Mouse (Mus musculus) stomach, embryonic 15.5 days (tissue): ENCODE results near the gene Gstm1. TPM values are rescaled to one million over a fixed set of nuclear protein-coding genes. Genes with fewer than 3 reads are reported as not detected.
"Not testable (repeated sequence)": the region's sequence is repeated elsewhere in the genome, so short reads cannot be mapped to it uniquely, and the experiment has no call there.

Experiments
- ATAC-seq: fragments of 200-750 bp; cut with Nextera tagmentation; 2 replicates; pipeline ENCODE4 v1.8.0; 2017; ENCODE audit warnings: low read depth, moderate number of reproducible peaks, moderate TSS enrichment; ENCODE audit not compliant: insufficient read depth, low FRiP score
- H3K27ac ChIP-seq: fragments of 300-500 bp; sonication (generic); 2 replicates; pipeline ENCODE4 v1.5.1; 2015; ENCODE audit warnings: mild to moderate bottlenecking, inconsistent platforms
- H3K27me3 ChIP-seq: fragments of 300-500 bp; sonication (generic); replicated peaks from 2 replicates; pipeline ENCODE4 v1.6.1; 2015; ENCODE audit warnings: inconsistent platforms
- H3K36me3 ChIP-seq: fragments of 300-500 bp; sonication (generic); 2 replicates; pipeline ENCODE4 v1.6.1; 2015; ENCODE audit warnings: inconsistent platforms
- H3K4me1 ChIP-seq: fragments of 300-500 bp; sonication (generic); 2 replicates; pipeline ENCODE4 v1.6.1; 2015; ENCODE audit warnings: inconsistent platforms
- H3K4me2 ChIP-seq: fragments of 300-500 bp; sonication (generic); 2 replicates; pipeline ENCODE4 v1.6.1; 2015; ENCODE audit warnings: mild to moderate bottlenecking, inconsistent platforms
- H3K4me3 ChIP-seq: fragments of 300-500 bp; sonication (generic); replicated peaks from 2 replicates; pipeline ENCODE4 v1.5.1; 2015; ENCODE audit warnings: inconsistent platforms
- H3K9ac ChIP-seq: fragments of 300-500 bp; sonication (generic); 2 replicates; pipeline ENCODE4 v1.6.1; 2015; ENCODE audit warnings: inconsistent platforms
- H3K9me3 ChIP-seq: fragments of 300-500 bp; sonication (generic); 2 replicates; pipeline ENCODE4 v1.6.1; 2016; ENCODE audit warnings: inconsistent platforms
- WGBS: fragments of 180-500 bp; shearing (Covaris S2); methylation state at CpG from one replicate; pipeline ENCODE4 v1.1.7; 2015; 5-methylcytosine and 5-hydroxymethylcytosine counted together
- polyA plus RNA-seq: library from polyadenylated mRNA; unstranded; fragments of >200 nt; fragmentation: Nextera tagmentation; extraction: Ambion mirVana; gene quantifications from 2 replicates; pipeline ENCODE4 v1.2.1, GENCODE M21; 2015

Gstm1 gene
- polyA plus RNA-seq, 1 experiment from 2014 or later, result 546 TPM

- Histone ChIP-seq H3K9me3 (no peaks in the 10 kb centered on the region), H3K36me3 (no peaks in the 10 kb centered on the region), H3K27me3 (no peaks in the 10 kb centered on the region), H3K27ac (no peak overlapping the region), H3K4me3 (no peak overlapping the region), H3K9ac (no peak overlapping the region), H3K4me1 (no peaks in the 10 kb centered on the region), H3K4me2 (no peak overlapping the region)
- no peak for ATAC-seq
Observed at GRCm38 (mm10) chr3:108032113-108032512, 14.3 kb upstream of the Gstm1 start.

- 84% methylated on average over 4 of the region's 4 CpGs for WGBS
- H3K4me1 ChIP-seq, result no peaks in the 10 kb centered on the region
- ATAC-seq, result no peak
- no peaks in the 10 kb centered on the region for H3K36me3 ChIP-seq
- H3K27ac ChIP-seq, result no peak overlapping the region
- no peak overlapping the region for H3K9ac ChIP-seq
- H3K4me3 ChIP-seq, result no peak overlapping the region
- no peak overlapping the region for H3K4me2 ChIP-seq
- H3K9me3 ChIP-seq, result no peaks in the 10 kb centered on the region
- H3K27me3 ChIP-seq, result no peaks in the 10 kb centered on the region
Observed at GRCm38 (mm10) chr3:108028641-108029365, 11.0 kb upstream of the Gstm1 start.

DNA sequence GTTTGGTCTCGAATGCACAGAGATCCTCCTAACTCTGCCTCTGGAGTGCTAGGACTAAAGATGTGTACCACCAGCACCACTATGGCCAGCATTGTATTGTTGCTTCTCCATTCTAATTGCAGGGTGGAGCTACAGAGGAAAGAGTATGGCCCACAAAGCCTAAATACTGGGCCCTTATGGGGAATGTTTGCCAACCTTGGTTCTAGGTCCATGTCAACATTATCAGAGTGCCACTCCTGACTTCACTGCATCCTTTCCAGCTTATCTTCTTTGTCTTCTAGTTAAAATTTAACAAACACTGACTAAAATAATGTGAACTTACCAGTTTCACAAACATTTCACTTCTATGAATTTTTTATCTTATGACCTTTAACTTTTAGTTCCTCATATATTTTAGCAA lies 8.8 kb upstream of the Gstm1 start:
- Histone ChIP-seq H3K9ac (no peak overlapping the region), H3K4me1 (no peaks in the 10 kb centered on the region), H3K36me3 (no peaks in the 10 kb centered on the region), H3K27me3 (no peaks in the 10 kb centered on the region), H3K4me3 (no peak overlapping the region), H3K27ac (peak overlapping the region; percentile 77), H3K9me3 (no peaks in the 10 kb centered on the region), H3K4me2 (no peak overlapping the region)
- WGBS, result 58% methylated on average over 1 of the region's 1 CpGs
- peak; percentile 36; the same call in 1 of the 2 replicates for ATAC-seq

DNA sequence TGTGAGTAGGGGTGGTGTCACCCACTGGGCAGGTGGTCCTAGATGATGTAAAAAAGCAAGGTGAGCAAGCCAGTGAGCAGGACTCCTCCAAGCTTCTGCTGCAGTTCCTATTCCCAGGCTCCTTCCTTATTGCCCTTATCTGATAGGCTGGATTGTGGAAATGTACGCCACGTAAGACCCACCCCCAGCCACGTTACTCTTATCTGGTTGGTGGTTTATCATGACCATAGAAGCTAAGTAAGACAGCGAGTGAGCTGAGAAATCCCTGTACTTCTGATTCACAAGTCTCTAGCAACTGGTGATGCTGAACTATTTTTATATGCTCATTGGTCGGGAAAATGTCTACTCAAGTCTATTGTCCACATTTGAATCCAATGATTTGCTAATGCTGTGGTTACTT lies 8.3 kb upstream of the Gstm1 start:
- H3K4me1 ChIP-seq, result no peaks in the 10 kb centered on the region
- no peak overlapping the region for H3K4me2 ChIP-seq
- 67% methylated on average over 5 of the region's 5 CpGs for WGBS
- no peak overlapping the region for H3K9ac ChIP-seq
- ATAC-seq, result peak; percentile 41; the same call in 1 of the 2 replicates
- no peak overlapping the region for H3K4me3 ChIP-seq
- H3K9me3 ChIP-seq, result no peaks in the 10 kb centered on the region
- no peaks in the 10 kb centered on the region for H3K36me3 ChIP-seq
- H3K27ac ChIP-seq, result peak overlapping the region; percentile 77
- H3K27me3 ChIP-seq, result no peaks in the 10 kb centered on the region

GRCm38 (mm10) chr3:108025318-108025717 lies 7.5 kb upstream of the Gstm1 start:
- WGBS, result 37% methylated on average over 4 of the region's 4 CpGs
- Histone ChIP-seq H3K9ac (no peak overlapping the region), H3K27me3 (no peaks in the 10 kb centered on the region), H3K4me1 (no peaks in the 10 kb centered on the region), H3K9me3 (no peaks in the 10 kb centered on the region), H3K4me2 (no peak overlapping the region), H3K4me3 (no peak overlapping the region), H3K36me3 (no peaks in the 10 kb centered on the region), H3K27ac (peak overlapping the region; percentile 77)
- peak; percentile 71; the same call in 1 of the 2 replicates for ATAC-seq

- 50% methylated on average over 6 of the region's 6 CpGs for WGBS
- Histone ChIP-seq H3K4me2 (no peak overlapping the region), H3K27ac (no peak overlapping the region)
Observed at GRCm38 (mm10) chr3:108022650-108023049, 4.9 kb upstream of the Gstm1 start.

GRCm38 (mm10) chr3:108020351-108021022 lies 2.7 kb upstream of the Gstm1 start:
- H3K4me2 ChIP-seq, H3K9me3 ChIP-seq, H3K27me3 ChIP-seq, H3K9ac ChIP-seq, H3K36me3 ChIP-seq, H3K4me3 ChIP-seq, ATAC-seq, H3K27ac ChIP-seq: not testable (repeated sequence)
- WGBS, result 67% methylated on average over 11 of the region's 11 CpGs
- peaks cover 12% of the 10 kb centered on the region; the same call in 1 of the 2 replicates for H3K4me1 ChIP-seq

More at GRCm38 (mm10) chr3:108022650-108023049, 4.9 kb upstream of the Gstm1 start:
- H3K9ac ChIP-seq, result no peak overlapping the region
- H3K27me3 ChIP-seq, result no peaks in the 10 kb centered on the region
- H3K36me3 ChIP-seq, result no peaks in the 10 kb centered on the region
- no peak overlapping the region for H3K4me3 ChIP-seq
- ATAC-seq, result no peak
- H3K4me1 ChIP-seq, result peaks cover 8% of the 10 kb centered on the region; the same call in 1 of the 2 replicates
- H3K9me3 ChIP-seq, result no peaks in the 10 kb centered on the region

DNA sequence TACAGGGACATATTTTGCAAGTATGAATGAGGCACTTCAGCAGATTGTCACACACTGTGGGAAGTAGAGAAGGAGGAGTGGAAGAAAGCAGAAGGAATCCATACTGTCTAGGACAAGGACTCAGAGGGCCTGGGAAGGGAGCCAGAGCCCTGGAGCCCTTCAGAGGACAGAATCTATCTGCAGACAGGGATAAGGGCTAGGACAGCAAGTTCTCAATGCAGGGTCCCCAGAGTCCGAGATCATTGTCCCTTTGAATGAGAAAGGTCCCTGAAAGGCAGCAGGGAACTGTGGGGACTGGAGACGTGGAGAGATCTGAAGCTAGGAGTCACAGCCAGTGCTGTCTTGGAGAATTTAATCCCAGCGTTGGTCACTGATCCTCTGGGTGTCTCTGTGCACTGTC lies 1.5 kb upstream of the Gstm1 start:
- 81% methylated on average over 3 of the region's 3 CpGs for WGBS
- not testable (repeated sequence) for H3K4me3 ChIP-seq

GRCm38 (mm10) chr3:108018190-108018820 lies 532 bp upstream of the Gstm1 start:
- Histone ChIP-seq H3K27ac (peak overlapping the region; percentile 96), H3K4me1 (peaks cover 16% of the 10 kb centered on the region; the same call in 1 of the 2 replicates), H3K9me3 (no peaks in the 10 kb centered on the region), H3K36me3 (no peaks in the 10 kb centered on the region), H3K4me3 (peak overlapping the region; percentile 45), H3K4me2 (peak overlapping the region; percentile 79), H3K27me3 (no peaks in the 10 kb centered on the region), H3K9ac (peak overlapping the region; percentile 34; the same call in 1 of the 2 replicates)
- no peak for ATAC-seq
- 17% methylated on average over 14 of the region's 14 CpGs for WGBS

More for the DNA sequence above, 1.5 kb upstream of the Gstm1 start:
- not testable (repeated sequence) for H3K4me2 ChIP-seq, H3K27me3 ChIP-seq, H3K9me3 ChIP-seq, H3K27ac ChIP-seq, H3K9ac ChIP-seq, ATAC-seq, H3K36me3 ChIP-seq
- peaks cover 12% of the 10 kb centered on the region; the same call in 1 of the 2 replicates for H3K4me1 ChIP-seq

DNA sequence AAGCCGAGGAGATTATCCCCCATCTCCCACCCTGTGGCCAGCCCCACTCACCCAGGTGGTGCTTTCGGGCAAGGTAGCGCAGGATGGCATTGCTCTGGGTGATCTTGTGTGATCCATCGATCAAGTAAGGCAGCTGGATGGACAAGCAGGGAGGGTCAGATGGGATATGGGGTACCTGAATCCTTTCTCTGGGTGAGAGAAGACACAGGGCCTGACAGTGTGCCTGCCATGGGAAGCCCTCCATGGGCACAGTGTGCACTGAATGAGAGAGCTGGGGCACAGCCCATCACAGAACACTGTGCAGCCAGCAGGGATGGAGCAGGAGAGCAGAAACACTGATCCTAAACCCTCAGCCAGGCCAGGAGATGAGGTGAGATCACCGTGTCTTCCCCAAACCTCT lies 1.3 kb downstream of the Gstm1 start:
- not testable (repeated sequence) for H3K27me3 ChIP-seq, H3K36me3 ChIP-seq, H3K9ac ChIP-seq, ATAC-seq, H3K27ac ChIP-seq, H3K9me3 ChIP-seq
- Histone ChIP-seq H3K4me2 (peak overlapping the region; percentile 79), H3K4me1 (peaks cover 16% of the 10 kb centered on the region; the same call in 1 of the 2 replicates), H3K4me3 (peak overlapping the region; percentile 45)
- 83% methylated on average over 5 of the region's 5 CpGs for WGBS

- H3K9me3 ChIP-seq, result no peaks in the 10 kb centered on the region
- no peaks in the 10 kb centered on the region for H3K27me3 ChIP-seq
- H3K36me3 ChIP-seq, result no peaks in the 10 kb centered on the region
- no peak overlapping the region for H3K27ac ChIP-seq
- no peak for ATAC-seq
- no peak overlapping the region for H3K4me3 ChIP-seq
- 90% methylated on average over 2 of the region's 2 CpGs for WGBS
- peaks cover 16% of the 10 kb centered on the region; the same call in 1 of the 2 replicates for H3K4me1 ChIP-seq
- no peak overlapping the region for H3K4me2 ChIP-seq
- no peak overlapping the region for H3K9ac ChIP-seq
Observed at GRCm38 (mm10) chr3:108014974-108015346, 2.8 kb downstream of the Gstm1 start.
